Mouse (Mus musculus) ovary, adult 18-20 months (tissue): ENCODE data around the gene Top3b.
A peak's percentile ranks its signal among the peaks of the same experiment; 100 is the strongest.
"Not testable (repeated sequence)": the region's sequence is repeated elsewhere in the genome, so short reads cannot be mapped to it uniquely, and the experiment has no call there.

Source experiments
- DNase-seq: peaks from one replicate; pipeline ENCODE4 v3.0.0; 2022; ENCODE audit warnings: low spot score, mixed read lengths

Top3b gene

GRCm38 (mm10) chr16:16897056-16897584 lies 26.6 kb downstream of the Top3b start:
- DNase-seq = no peak

GRCm38 (mm10) chr16:16902329-16902728 lies 31.8 kb downstream of the Top3b start:
- DNase-seq = no peak

GRCm38 (mm10) chr16:16903188-16903587 lies 32.7 kb downstream of the Top3b start:
- DNase-seq = no peak

- DNase-seq = peak; percentile 40
These were observed 37.3 kb downstream of the Top3b start for GRCm38 (mm10) chr16:16907799-16908198.

GRCm38 (mm10) chr16:16911641-16912597 lies 41.4 kb downstream of the Top3b start:
- DNase-seq = peak; percentile 45

GRCm38 (mm10) chr16:16913440-16913839 lies 42.9 kb downstream of the Top3b start:
- no peak for DNase-seq

- peak; percentile 7 for DNase-seq
These were observed 48.0 kb downstream of the Top3b start for GRCm38 (mm10) chr16:16918441-16919117.

- DNase-seq = peak; percentile 16
These were observed 50.5 kb downstream of the Top3b start for GRCm38 (mm10) chr16:16921021-16921435.

- no peak for DNase-seq
These were observed 53.9 kb downstream of the Top3b start for GRCm38 (mm10) chr16:16924481-16924880.

- DNase-seq = no peak
These were observed 56.0 kb downstream of the Top3b start for GRCm38 (mm10) chr16:16926536-16926935.

GRCm38 (mm10) chr16:16928908-16929307 lies 58.4 kb downstream of the Top3b start:
- DNase-seq = not testable (repeated sequence)

- no peak for DNase-seq
These were observed 59.8 kb downstream of the Top3b start for GRCm38 (mm10) chr16:16930326-16930725.

- DNase-seq = no peak
These were observed 60.3 kb downstream of the Top3b start for GRCm38 (mm10) chr16:16930810-16931296.

GRCm38 (mm10) chr16:16939543-16939942 lies 69.0 kb downstream of the Top3b start:
- DNase-seq = no peak

- no peak for DNase-seq
These were observed 70.5 kb downstream of the Top3b start for GRCm38 (mm10) chr16:16941078-16941477.
